Comparison of ENCODE assay signal across 8 mouse cellular contexts in the genomic region with DNA sequence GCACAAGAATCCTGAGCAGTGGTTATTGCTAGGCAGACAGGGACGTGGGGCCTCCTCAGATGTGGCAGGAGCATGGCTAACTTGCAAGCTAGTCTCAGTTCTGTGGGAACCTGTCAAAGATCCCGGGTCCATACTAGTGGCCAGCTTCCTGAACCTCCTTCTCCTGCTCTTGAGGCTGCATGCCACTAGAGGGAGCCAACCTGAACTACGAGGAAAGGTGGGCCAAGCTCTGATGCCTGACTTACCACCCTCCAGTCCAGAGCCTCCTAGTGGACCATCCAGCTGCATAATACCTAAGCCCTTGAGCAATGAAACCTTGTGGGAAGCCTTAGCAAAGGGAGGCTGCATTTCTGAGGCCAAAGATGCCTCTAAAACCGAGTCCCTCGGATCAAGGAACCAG. TPM values are rescaled to one million over a fixed set of nuclear protein-coding genes. Genes with fewer than 3 reads are reported as not detected.
DNase-seq lines count a peak whose midpoint lies in the region; ATAC-seq lines count a peak whose summit lies in the region.

No protein-coding gene starts in this region.

- H3K36me3 ChIP-seq in heart, embryonic 16.5 days (ENCODE audit: control insufficient read depth, insufficient read depth), result peaks cover 31% of the 10 kb centered on the region

- 24% methylated on average over 5 of the region's 5 CpGs for WGBS in heart, embryonic 16.5 days

- no peak overlapping the region for H3K4me3 ChIP-seq in heart, embryonic 16.5 days (ENCODE audit: low read length)

- no peak overlapping the region for H3K27ac ChIP-seq in heart, embryonic 16.5 days (ENCODE audit: low read length)

- H3K9me3 ChIP-seq in heart, embryonic 16.5 days (replicated peaks; ENCODE audit: control insufficient read depth, low read length), result no peaks in the 10 kb centered on the region

- H3K9ac ChIP-seq in heart, embryonic 16.5 days (ENCODE audit: low read length), result no peak overlapping the region

- peaks cover 25% of the 10 kb centered on the region for H3K4me1 ChIP-seq in heart, embryonic 16.5 days (ENCODE audit: control insufficient read depth, insufficient read depth, low read length)

- no peaks in the 10 kb centered on the region for H3K27me3 ChIP-seq in heart, embryonic 16.5 days (ENCODE audit: control insufficient read depth, insufficient read depth, low read length)

- H3K4me2 ChIP-seq in heart, embryonic 16.5 days (ENCODE audit: low read depth, low read length), result no peak overlapping the region

- 0 out of 2 replicates have a peak, but pooled peaks have one; percentile 7 for ATAC-seq in heart, embryonic 16.5 days (replicated peaks; ENCODE audit: extremely low read depth, insufficient read depth, low FRiP score)

- peak; percentile 59 to 67 for DNase-seq in CD8-positive naive resting alpha-beta T cell, adult 2 months (ENCODE audit: low read depth in 2 of 2, low spot score in 2 of 2)
- DNase-seq in adrenal gland, adult 2 months, result peak; percentile 73
- peak; percentile 83 for DNase-seq in embryo, embryonic 11 days
- DNase-seq in kidney, postnatal 25 days, result peak; percentile 78 to 86
- peak; percentile 90 for DNase-seq in lung, postnatal 10 days
- DNase-seq in retina, embryonic 14.5 days (ENCODE audit: low spot score), result peak; percentile 85
- DNase-seq in thymus, postnatal 36 days, result peak; percentile 74 to 76

RNA-seq across cellular contexts. Expression of gene Nsmce1, which starts 21.5 kb away (rescaled TPM):
- total RNA-seq in adrenal gland, adult 2 months (2021), result 10 to 100 TPM; 35.0 to 50.0 TPM
- 46.7 and 50.8 TPM in 2 replicates for polyA plus RNA-seq in adrenal gland, adult 2 months (2012; rRNA removed)
- polyA plus RNA-seq in heart, embryonic 16.5 days (2015; fragmentation: Nextera tagmentation; extraction: Ambion mirVana), result 94.9 and 102 TPM in 2 replicates

RNA-seq across cellular contexts. Expression of gene Kdm8, which starts 25.5 kb away (rescaled TPM):
- total RNA-seq in adrenal gland, adult 2 months (2021), result 1 to 10 TPM; 3.2 to 4.7 TPM
- 3.9 and 4.2 TPM in 2 replicates for polyA plus RNA-seq in adrenal gland, adult 2 months (2012; rRNA removed)
- 6.3 and 7.4 TPM in 2 replicates for polyA plus RNA-seq in heart, embryonic 16.5 days (2015; fragmentation: Nextera tagmentation; extraction: Ambion mirVana)
